Mouse (Mus musculus) limb, embryonic 11.5 days (tissue): ENCODE results near the gene Defb22. TPM values are rescaled to one million over a fixed set of nuclear protein-coding genes. Genes with fewer than 3 reads are reported as not detected.
A peak's percentile ranks its signal among the peaks of the same experiment; 100 is the strongest.

Source experiments
- ATAC-seq: fragments of 200-750 bp; cut with Nextera tagmentation; 2 replicates; pipeline ENCODE4 v1.8.0; 2017; ENCODE audit warnings: low read depth; ENCODE audit not compliant: insufficient number of reproducible peaks, low FRiP score, low TSS enrichment
- DNase-seq: peaks from one replicate; pipeline ENCODE4 v3.0.0-alpha.2; 2015; ENCODE audit warnings: low spot score
- H3K27ac ChIP-seq: fragments of 300-500 bp; sonication (generic); replicated peaks from 2 replicates; pipeline ENCODE4 v1.5.1; 2014; ENCODE audit warnings: low read depth, mild to moderate bottlenecking, low read length
- H3K27me3 ChIP-seq: fragments of 300-500 bp; sonication (generic); 2 replicates; pipeline ENCODE4 v1.6.1; 2014; ENCODE audit warnings: mild to moderate bottlenecking, low read length, mixed read lengths; ENCODE audit not compliant: control insufficient read depth, insufficient read depth
- H3K36me3 ChIP-seq: fragments of 300-500 bp; sonication (generic); 2 replicates; pipeline ENCODE4 v1.6.1; 2014; ENCODE audit warnings: mild to moderate bottlenecking, low read length, moderate library complexity, mixed read lengths; ENCODE audit not compliant: control insufficient read depth, insufficient read depth
- H3K4me1 ChIP-seq: fragments of 300-500 bp; sonication (generic); 2 replicates; pipeline ENCODE4 v1.6.1; 2014; ENCODE audit warnings: low read length, mixed read lengths; ENCODE audit not compliant: control insufficient read depth, insufficient read depth
- H3K4me2 ChIP-seq: fragments of 300-500 bp; sonication (generic); 2 replicates; pipeline ENCODE4 v1.6.1; 2014; ENCODE audit warnings: low read depth, mild to moderate bottlenecking, moderate library complexity; ENCODE audit not compliant: severe bottlenecking
- H3K4me3 ChIP-seq: fragments of 300-500 bp; sonication (generic); 2 replicates; pipeline ENCODE4 v1.5.1; 2014; ENCODE audit warnings: low read depth, low read length
- H3K9ac ChIP-seq: fragments of 300-500 bp; sonication (generic); 2 replicates; pipeline ENCODE4 v1.6.1; 2014; ENCODE audit warnings: mild to moderate bottlenecking, low read length
- H3K9me3 ChIP-seq: fragments of 300-500 bp; sonication (generic); 2 replicates; pipeline ENCODE4 v1.6.1; 2016; ENCODE audit warnings: low read length; ENCODE audit not compliant: control insufficient read depth
- WGBS: fragments of 180-500 bp; shearing (Covaris S2); extraction: QIAGEN DNeasy Blood & Tissue Kit; methylation state at CpG from one replicate; pipeline ENCODE4 v1.1.7; 2014; 5-methylcytosine and 5-hydroxymethylcytosine counted together
- polyA plus RNA-seq: library from polyadenylated mRNA; unstranded; fragments of >200 nt; fragmentation: Nextera tagmentation; extraction: Ambion mirVana; gene quantifications from 2 replicates; pipeline ENCODE4 v1.2.1, GENCODE M21; 2014

The Defb22 gene
- polyA plus RNA-seq, 1 experiment from 2014 or later: not detected

DNA sequence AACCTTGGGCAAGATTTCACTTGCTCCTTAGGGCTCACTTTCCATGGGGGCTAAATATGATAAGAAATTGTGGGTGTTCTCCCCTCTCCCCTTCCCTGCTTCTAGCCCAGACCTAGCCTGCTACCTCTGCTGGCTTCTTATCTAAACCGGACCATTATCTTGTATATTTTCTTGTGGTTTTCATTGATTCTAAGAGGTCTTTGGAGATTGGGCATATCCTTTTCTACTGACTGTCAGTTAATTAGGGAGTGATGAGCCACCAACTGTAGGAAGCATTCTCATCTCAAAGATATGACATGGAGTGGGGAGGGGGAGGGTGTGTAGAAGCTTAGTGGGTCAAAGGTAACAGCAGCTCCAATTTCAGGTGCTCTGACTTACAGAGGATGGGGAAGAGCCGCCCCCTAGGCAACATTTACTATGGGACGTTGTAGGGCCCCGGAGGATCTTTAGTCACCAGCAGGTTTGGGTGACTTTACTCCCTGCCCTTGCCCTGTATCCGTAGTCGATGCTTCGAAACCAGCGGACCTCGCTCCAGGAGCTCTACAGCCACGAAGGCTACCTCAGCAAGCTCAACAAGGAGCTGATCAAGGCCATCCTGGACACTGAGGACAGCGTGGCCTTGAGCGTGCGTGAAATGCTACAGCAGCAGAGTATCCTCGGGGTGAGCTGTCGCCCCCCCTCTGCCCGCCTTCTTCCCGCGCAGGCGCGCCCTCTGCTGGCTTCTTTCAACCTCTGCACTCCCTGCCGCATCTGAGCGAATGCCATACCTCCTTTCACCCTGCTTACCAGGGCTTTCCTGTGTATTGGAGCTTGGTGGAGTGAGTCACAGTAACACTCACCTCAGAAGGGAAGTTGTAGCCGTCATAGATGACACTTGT, 52.7 kb downstream of the Defb22 start:
- Histone ChIP-seq H3K27me3 (no peaks in the 10 kb centered on the region), H3K9me3 (no peaks in the 10 kb centered on the region), H3K4me2 (peak overlapping the region; percentile 56), H3K4me1 (peaks cover 4% of the 10 kb centered on the region; the same call in 1 of the 2 replicates), H3K36me3 (no peaks in the 10 kb centered on the region), H3K9ac (peak overlapping the region; percentile 57), H3K27ac (no peak overlapping the region), H3K4me3 (peak overlapping the region; percentile 26)
- DNase-seq (peak; percentile 93), ATAC-seq (peak; percentile 77)
- WGBS: 4% methylated on average over 23 of the region's 23 CpGs

DNA sequence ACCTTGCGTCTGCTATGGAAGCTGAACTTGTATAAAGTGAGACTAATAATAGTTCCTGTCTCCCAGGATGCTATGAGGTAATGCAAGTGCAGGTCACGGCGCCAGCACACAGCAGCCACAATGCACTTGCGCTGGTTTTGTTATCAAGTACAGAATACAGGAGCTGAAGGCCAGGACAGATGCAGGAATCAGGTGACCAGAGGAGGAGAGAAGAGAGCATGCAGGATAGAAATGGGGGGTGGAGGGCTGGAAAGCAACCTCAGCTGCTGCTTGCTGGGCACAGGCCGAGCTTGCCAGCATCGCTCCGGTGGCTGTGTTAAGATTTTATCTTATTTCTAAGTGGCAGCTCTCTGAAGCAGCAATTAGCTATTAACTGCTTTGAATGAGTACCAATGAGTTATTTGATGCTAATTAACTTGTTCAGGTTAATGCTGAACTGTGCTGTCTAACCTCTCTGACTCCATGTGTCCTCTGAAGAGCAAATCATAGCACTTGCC, 53.5 kb downstream of the Defb22 start:
- WGBS: 78% methylated on average over 7 of the region's 7 CpGs
- Histone ChIP-seq H3K9me3 (no peaks in the 10 kb centered on the region), H3K36me3 (no peaks in the 10 kb centered on the region), H3K4me2 (no peak overlapping the region), H3K27me3 (no peaks in the 10 kb centered on the region), H3K27ac (no peak overlapping the region), H3K9ac (no peak overlapping the region), H3K4me3 (no peak overlapping the region), H3K4me1 (peaks cover 4% of the 10 kb centered on the region; the same call in 1 of the 2 replicates)
- no peak for DNase-seq
- ATAC-seq: no peak

Other genes starting within 250 kb of the Defb22 start
- 30.5 and 35.4 TPM in 2 replicates for gene Tbc1d20, start 196.3 kb downstream of the Defb22 start, polyA plus RNA-seq
- gene Rbck1, start 157.5 kb downstream of the Defb22 start, polyA plus RNA-seq: 66.6 and 67.4 TPM in 2 replicates
- gene Trib3, start 146.1 kb downstream of the Defb22 start, polyA plus RNA-seq: 1.4 and 1.8 TPM in 2 replicates
- 1.8 and 2.2 TPM in 2 replicates for gene Nrsn2, start 113.5 kb downstream of the Defb22 start, polyA plus RNA-seq
- 21.1 and 21.8 TPM in 2 replicates for gene Sox12, start 92.1 kb downstream of the Defb22 start, polyA plus RNA-seq
- 69.4 and 75.8 TPM in 2 replicates for gene Zcchc3, start 75.1 kb downstream of the Defb22 start, polyA plus RNA-seq
- gene 6820408C15Rik, start 74.6 kb downstream of the Defb22 start, polyA plus RNA-seq: 0.15 and 0.54 TPM in 2 replicates
- gene Defb23, start 25.5 kb downstream of the Defb22 start, polyA plus RNA-seq: not detected in 2 replicates
- gene Defb20, start 13.1 kb downstream of the Defb22 start, polyA plus RNA-seq: not detected in 2 replicates
- not detected in 2 replicates for gene Defb26, start 21.6 kb upstream of the Defb22 start, polyA plus RNA-seq
- gene Defb28, start 28.1 kb upstream of the Defb22 start, polyA plus RNA-seq: not detected in 2 replicates
- not detected in 2 replicates for gene Defb29, start 50.0 kb upstream of the Defb22 start, polyA plus RNA-seq
- gene Gm17416, start 79.2 kb upstream of the Defb22 start, polyA plus RNA-seq: not detected in 2 replicates
- not detected in 2 replicates for gene Defb21, start 82.6 kb upstream of the Defb22 start, polyA plus RNA-seq
- not detected in 2 replicates for gene Defb19, start 90.2 kb upstream of the Defb22 start, polyA plus RNA-seq
- not detected in 2 replicates for gene Defb45, start 109.3 kb upstream of the Defb22 start, polyA plus RNA-seq
- not detected in 2 replicates for gene Defb36, start 114.2 kb upstream of the Defb22 start, polyA plus RNA-seq
- 0.89 TPM in 1 of 2 replicates, not detected in the other for gene Defb25, start 132.9 kb upstream of the Defb22 start, polyA plus RNA-seq
- gene Rem1, start 136.8 kb upstream of the Defb22 start, polyA plus RNA-seq: 0.69 and 0.88 TPM in 2 replicates
- gene H13, start 179.3 kb upstream of the Defb22 start, polyA plus RNA-seq: 123 and 126 TPM in 2 replicates
- gene Mcts2, start 196.9 kb upstream of the Defb22 start, polyA plus RNA-seq: 37.1 and 38.5 TPM in 2 replicates
- 221 and 248 TPM in 2 replicates for gene Id1, start 246.1 kb upstream of the Defb22 start, polyA plus RNA-seq